Mouse (Mus musculus) thymus, adult 2 months (tissue): Measurements from ENCODE around the gene Dpf3. TPM values are rescaled to one million over a fixed set of nuclear protein-coding genes. Genes with fewer than 3 reads are reported as not detected.

Experiments
- DNase-seq: peaks from one replicate; pipeline ENCODE4 v3.0.0; 2021
- H3K27ac ChIP-seq: fragments of 200-500 bp; 2 replicates; pipeline ENCODE4 v1.5.1; 2012; ENCODE audit warnings: low read length, control low read depth; ENCODE audit not compliant: control insufficient read depth, insufficient read depth
- H3K27me3 ChIP-seq: fragments of 200-500 bp; 2 replicates; pipeline ENCODE4 v1.6.1; 2012; ENCODE audit warnings: mild to moderate bottlenecking, low read length, moderate library complexity, mixed read lengths; ENCODE audit not compliant: control insufficient read depth, insufficient read depth
- H3K36me3 ChIP-seq: fragments of 200-500 bp; 2 replicates; pipeline ENCODE4 v1.6.1; 2012; ENCODE audit warnings: mild to moderate bottlenecking, low read length, moderate library complexity; ENCODE audit not compliant: control insufficient read depth, insufficient read depth
- H3K4me1 ChIP-seq: fragments of 200-500 bp; replicated peaks from 2 replicates; pipeline ENCODE4 v1.6.1; 2012; ENCODE audit warnings: low read length; ENCODE audit not compliant: control insufficient read depth, insufficient read depth
- H3K4me3 ChIP-seq: fragments of 200-500 bp; 2 replicates; pipeline ENCODE4 v1.5.1; 2012; ENCODE audit warnings: mild to moderate bottlenecking, low read length, control low read depth, moderate library complexity; ENCODE audit not compliant: control insufficient read depth, insufficient read depth
- CTCF ChIP-seq: fragments of 200-500 bp; IDR thresholded peaks from 2 replicates; pipeline ENCODE4 v1.5.1; 2012; ENCODE audit warnings: mild to moderate bottlenecking, control low read depth, low read length, moderate library complexity, borderline replicate concordance; ENCODE audit not compliant: control insufficient read depth, poor library complexity, insufficient read depth; ENCODE audit errors: extremely low read depth
- POLR2A ChIP-seq: fragments of 200-500 bp; IDR thresholded peaks from 2 replicates; pipeline ENCODE4 v1.6.1; 2012; ENCODE audit warnings: mild to moderate bottlenecking, low read length, control low read depth, moderate library complexity; ENCODE audit not compliant: control insufficient read depth, poor library complexity, insufficient read depth; ENCODE audit errors: extremely low read depth
- WGBS: fragments of 180-500 bp; shearing (Covaris S2); methylation state at CpG from one replicate; pipeline ENCODE4 v1.1.7; 2018; 5-methylcytosine and 5-hydroxymethylcytosine counted together
- polyA plus RNA-seq: library from polyadenylated mRNA; depleted of rRNA; stranded (reverse); fragments of >200 nt; gene quantifications from 2 replicates; pipeline ENCODE4 v1.2.3, GENCODE M21; 2012

Dpf3 gene
- polyA plus RNA-seq, 1 experiment, result 0.65 TPM

GRCm38 (mm10) chr12:83413684-83414083 lies 73.8 kb downstream of the Dpf3 start:
- Histone ChIP-seq H3K36me3 (no peaks in the 10 kb centered on the region), H3K27ac (no peak overlapping the region), H3K27me3 (no peaks in the 10 kb centered on the region), H3K4me1 (no peaks in the 10 kb centered on the region), H3K4me3 (no peak overlapping the region)
- TF ChIP-seq CTCF (no peak), POLR2A (no peak)
- no peak for DNase-seq
- WGBS, result 95% methylated on average over 5 of the region's 5 CpGs

- no peak overlapping the region for H3K4me3 ChIP-seq
- no peak for DNase-seq
- 79% methylated on average over 17 of the region's 17 CpGs for WGBS
These were observed 75.6 kb downstream of the Dpf3 start for GRCm38 (mm10) chr12:83411721-83412521.

GRCm38 (mm10) chr12:83411032-83411431 lies 76.5 kb downstream of the Dpf3 start:
- H3K36me3 ChIP-seq, result no peaks in the 10 kb centered on the region
- DNase-seq, result no peak
- no peaks in the 10 kb centered on the region for H3K27me3 ChIP-seq
- no peaks in the 10 kb centered on the region for H3K4me1 ChIP-seq
- H3K4me3 ChIP-seq, result no peak overlapping the region
- TF ChIP-seq CTCF (no peak), POLR2A (no peak)
- 84% methylated on average over 5 of the region's 5 CpGs for WGBS
- no peak overlapping the region for H3K27ac ChIP-seq

More at GRCm38 (mm10) chr12:83411721-83412521, 75.6 kb downstream of the Dpf3 start:
- Histone ChIP-seq H3K27ac (no peak overlapping the region), H3K4me1 (no peaks in the 10 kb centered on the region), H3K36me3 (no peaks in the 10 kb centered on the region), H3K27me3 (no peaks in the 10 kb centered on the region)
- TF ChIP-seq CTCF (no peak), POLR2A (no peak)

- H3K27ac ChIP-seq, result no peak overlapping the region
- DNase-seq, result no peak
- H3K36me3 ChIP-seq, result no peaks in the 10 kb centered on the region
- H3K27me3 ChIP-seq, result no peaks in the 10 kb centered on the region
- TF ChIP-seq POLR2A (no peak), CTCF (no peak)
- H3K4me1 ChIP-seq, result no peaks in the 10 kb centered on the region
- WGBS, result 96% methylated on average over 12 of the region's 12 CpGs
- no peak overlapping the region for H3K4me3 ChIP-seq
These were observed 82.0 kb downstream of the Dpf3 start for GRCm38 (mm10) chr12:83405374-83406125.

- Histone ChIP-seq H3K27ac (no peak overlapping the region), H3K4me3 (no peak overlapping the region), H3K36me3 (no peaks in the 10 kb centered on the region), H3K27me3 (no peaks in the 10 kb centered on the region), H3K4me1 (0 out of 2 replicates have a peak, but pooled peaks cover 3% of the 10 kb centered on the region)
- 64% methylated on average over 5 of the region's 5 CpGs for WGBS
- TF ChIP-seq CTCF, result no peak
- no peak for TF ChIP-seq POLR2A
- no peak for DNase-seq
These were observed 85.2 kb downstream of the Dpf3 start for GRCm38 (mm10) chr12:83402270-83402669.

- no peak for TF ChIP-seq CTCF
- no peak for TF ChIP-seq POLR2A
- H3K27me3 ChIP-seq, result no peaks in the 10 kb centered on the region
- H3K4me3 ChIP-seq, result no peak overlapping the region
- no peak overlapping the region for H3K27ac ChIP-seq
- 97% methylated on average over 16 of the region's 16 CpGs for WGBS
- no peaks in the 10 kb centered on the region for H3K36me3 ChIP-seq
- no peaks in the 10 kb centered on the region for H3K4me1 ChIP-seq
- DNase-seq, result no peak
These were observed 95.5 kb downstream of the Dpf3 start for GRCm38 (mm10) chr12:83392011-83392410.
